Mouse (Mus musculus) midbrain, embryonic 16.5 days (tissue): ENCODE results near the gene Il18. TPM values are rescaled to one million over a fixed set of nuclear protein-coding genes. Genes with fewer than 3 reads are reported as not detected.
"Not testable (repeated sequence)": the region's sequence is repeated elsewhere in the genome, so short reads cannot be mapped to it uniquely, and the experiment has no call there.

Source experiments
- ATAC-seq: fragments of 200-750 bp; cut with Nextera tagmentation; 2 replicates; pipeline ENCODE4 v1.8.0; 2017; ENCODE audit warnings: moderate TSS enrichment
- H3K27ac ChIP-seq: fragments of 300-500 bp; sonication (generic); 2 replicates; pipeline ENCODE4 v1.5.1; 2014; ENCODE audit warnings: mild to moderate bottlenecking, low read length, mixed read lengths
- H3K27me3 ChIP-seq: fragments of 300-500 bp; sonication (generic); 2 replicates; pipeline ENCODE4 v1.6.1; 2014; ENCODE audit warnings: low read depth, low read length, mixed read lengths; ENCODE audit not compliant: control insufficient read depth, insufficient read depth
- H3K36me3 ChIP-seq: fragments of 300-500 bp; sonication (generic); 2 replicates; pipeline ENCODE4 v1.6.1; 2014; ENCODE audit warnings: mild to moderate bottlenecking, low read length, moderate library complexity, mixed read lengths; ENCODE audit not compliant: control insufficient read depth, insufficient read depth
- H3K4me1 ChIP-seq: fragments of 300-500 bp; sonication (generic); 2 replicates; pipeline ENCODE4 v1.6.1; 2014; ENCODE audit warnings: mild to moderate bottlenecking, low read length, mixed read lengths; ENCODE audit not compliant: control insufficient read depth, insufficient read depth
- H3K4me2 ChIP-seq: fragments of 300-500 bp; sonication (generic); 2 replicates; pipeline ENCODE4 v1.6.1; 2014; ENCODE audit warnings: mild to moderate bottlenecking, low read length, mixed read lengths
- H3K4me3 ChIP-seq: fragments of 300-500 bp; sonication (generic); 2 replicates; pipeline ENCODE4 v1.5.1; 2014; ENCODE audit warnings: low read depth, mild to moderate bottlenecking, low read length, moderate library complexity, mixed read lengths
- H3K9ac ChIP-seq: fragments of 300-500 bp; sonication (generic); 2 replicates; pipeline ENCODE4 v1.6.1; 2014; ENCODE audit warnings: low read depth, low read length, mixed read lengths
- H3K9me3 ChIP-seq: fragments of 300-500 bp; sonication (generic); replicated peaks from 2 replicates; pipeline ENCODE4 v1.6.1; 2014; ENCODE audit warnings: mild to moderate bottlenecking, low read length, mixed read lengths; ENCODE audit not compliant: control insufficient read depth, poor library complexity, severe bottlenecking
- WGBS: fragments of 180-500 bp; shearing (Covaris S2); extraction: QIAGEN DNeasy Blood & Tissue Kit; methylation state at CpG from one replicate; pipeline ENCODE4 v1.1.7; 2014; 5-methylcytosine and 5-hydroxymethylcytosine counted together
- polyA plus RNA-seq: library from polyadenylated mRNA; unstranded; fragments of >200 nt; fragmentation: Nextera tagmentation; extraction: Ambion mirVana; gene quantifications from 2 replicates; pipeline ENCODE4 v1.2.1, GENCODE M21; 2015

Gene Il18
- polyA plus RNA-seq, 1 experiment from 2014 or later, result 26.0 TPM

DNA sequence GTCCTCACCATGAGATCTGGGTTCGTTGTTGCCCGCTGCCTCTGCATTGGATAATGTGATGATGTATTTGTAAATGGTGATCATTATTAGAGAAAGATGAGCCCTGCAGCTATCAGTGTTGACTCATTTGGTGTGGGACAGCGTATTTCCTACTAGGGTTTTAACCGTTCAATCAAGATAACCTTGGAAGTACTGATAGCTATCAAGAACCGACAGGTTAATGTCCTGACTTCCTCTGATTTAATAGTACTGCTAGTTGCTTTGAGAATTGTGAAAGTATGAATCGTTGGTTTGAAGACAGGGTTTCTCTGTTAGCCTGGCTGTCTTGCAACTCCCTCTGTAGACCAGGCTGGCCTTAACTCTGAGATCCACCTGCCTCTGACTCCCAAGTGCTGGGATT lies 49.7 kb downstream of the Il18 start:
- 6% methylated on average over 6 of the region's 6 CpGs for WGBS
- H3K27ac ChIP-seq, result peak overlapping the region; percentile 85
- ATAC-seq, result no peak

DNA sequence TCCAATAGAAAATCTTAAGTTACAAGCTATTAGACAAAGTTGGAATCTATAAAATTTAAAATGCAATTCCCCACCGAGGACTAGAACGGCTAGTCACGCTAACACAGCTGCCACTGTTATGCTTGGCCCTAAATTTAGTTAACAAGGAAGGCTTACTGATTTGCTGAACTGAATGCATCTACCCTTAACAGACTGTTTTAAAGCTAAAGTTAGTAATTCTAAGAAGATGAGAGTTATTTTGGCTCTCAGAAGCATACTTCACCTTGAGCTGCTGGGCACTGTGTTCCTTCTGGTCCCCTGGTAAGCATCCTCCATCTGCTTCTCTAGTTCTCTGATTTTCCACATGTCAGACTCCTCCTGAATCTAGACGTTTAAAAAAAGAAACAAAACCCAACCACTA lies 57.5 kb downstream of the Il18 start:
- Histone ChIP-seq H3K27ac (no peak overlapping the region), H3K9me3 (no peaks in the 10 kb centered on the region), H3K4me3 (no peak overlapping the region), H3K4me1 (peaks cover 18% of the 10 kb centered on the region), H3K9ac (no peak overlapping the region), H3K36me3 (peaks cover 25% of the 10 kb centered on the region), H3K4me2 (no peak overlapping the region), H3K27me3 (no peaks in the 10 kb centered on the region)
- WGBS, result 91% methylated on average over 4 of the region's 4 CpGs
- no peak for ATAC-seq

More for the DNA sequence above, 49.7 kb downstream of the Il18 start:
- Histone ChIP-seq H3K4me1 (peaks cover 26% of the 10 kb centered on the region), H3K4me3 (peak overlapping the region; percentile 76), H3K27me3 (no peaks in the 10 kb centered on the region), H3K36me3 (peaks cover 11% of the 10 kb centered on the region), H3K4me2 (peak overlapping the region; percentile 94), H3K9me3 (no peaks in the 10 kb centered on the region), H3K9ac (peak overlapping the region; percentile 89)

DNA sequence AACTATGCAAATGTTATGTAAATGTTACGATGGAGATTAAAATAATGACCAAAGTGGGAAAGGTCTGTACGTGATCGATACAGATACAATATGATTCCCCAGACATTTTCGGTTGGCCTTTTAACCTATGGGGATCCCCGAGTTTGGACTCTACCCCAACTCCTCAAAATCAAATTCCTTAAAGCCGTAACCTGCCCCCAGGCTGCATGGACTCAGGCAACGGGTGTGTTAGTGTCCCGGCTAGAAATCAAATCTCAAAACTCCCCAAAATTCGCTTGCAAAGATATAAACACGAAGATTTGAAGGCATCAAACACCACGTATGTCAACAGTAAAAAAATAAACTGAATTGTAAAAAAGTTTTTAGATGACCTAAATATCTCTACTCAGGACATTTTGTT lies 61.5 kb downstream of the Il18 start:
- Histone ChIP-seq H3K27me3 (no peaks in the 10 kb centered on the region), H3K9ac (peak overlapping the region; percentile 94), H3K9me3 (no peaks in the 10 kb centered on the region), H3K4me2 (peak overlapping the region; percentile 80), H3K4me3 (peak overlapping the region; percentile 99), H3K36me3 (peaks cover 12% of the 10 kb centered on the region), H3K27ac (no peak overlapping the region), H3K4me1 (peaks cover 18% of the 10 kb centered on the region)
- ATAC-seq, result no peak
- WGBS, result 41% methylated on average over 11 of the region's 11 CpGs

DNA sequence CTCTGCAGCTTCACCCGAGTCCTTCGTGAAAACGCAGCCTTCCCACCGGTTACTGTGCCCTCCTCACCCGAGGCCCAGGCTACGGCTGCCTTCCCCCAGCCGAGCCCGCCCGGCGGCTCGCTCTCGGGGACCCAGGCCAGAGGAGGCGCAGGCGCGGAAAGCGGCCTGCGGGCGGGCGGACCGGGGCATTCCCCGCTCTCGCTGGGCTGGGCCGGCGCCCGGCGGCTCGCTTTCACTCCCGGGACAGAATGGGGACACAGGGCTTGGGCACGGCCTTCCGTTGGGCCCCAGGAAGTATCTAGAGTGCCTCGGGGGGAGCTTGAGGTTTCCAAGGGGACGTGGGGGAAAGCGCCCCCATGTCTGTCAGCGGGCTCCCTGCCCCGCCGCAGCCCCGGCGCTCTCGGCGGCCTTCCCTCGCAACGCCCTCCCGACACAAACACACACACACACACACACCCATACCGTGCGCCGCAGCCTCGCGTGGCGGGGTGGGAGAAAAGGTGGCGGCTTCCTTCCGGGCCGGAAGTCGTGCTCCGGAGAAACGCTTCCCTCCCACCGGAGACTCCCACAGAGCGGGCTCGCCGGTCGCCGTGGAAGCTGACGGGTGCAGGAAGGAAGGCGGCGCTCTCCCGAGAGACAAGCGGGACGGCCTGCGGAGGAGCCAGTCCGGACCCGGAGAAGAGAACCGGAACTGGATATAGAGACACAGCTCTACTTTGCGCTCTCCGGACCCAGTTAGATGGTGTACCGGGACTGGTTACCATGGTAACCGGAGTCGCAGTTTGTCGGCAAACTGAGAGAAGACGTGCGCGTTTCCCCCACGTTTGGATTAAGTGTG lies 62.4 kb downstream of the Il18 start, which contains the start of the genes Pih1d2 and Nkapd1:
Gene Pih1d2, plus strand, starts transcription at position 556 of the 838 bp plus-strand sequence.
Gene Nkapd1, minus strand, starts transcription at position 699 of the 838 bp plus-strand sequence.
- H3K27me3 ChIP-seq, result no peaks in the 10 kb centered on the region
- H3K9ac ChIP-seq, result peak within 1 kb of the TSS; percentile 94
- under 1% methylated on average over 77 of the region's 81 CpGs for WGBS

DNA sequence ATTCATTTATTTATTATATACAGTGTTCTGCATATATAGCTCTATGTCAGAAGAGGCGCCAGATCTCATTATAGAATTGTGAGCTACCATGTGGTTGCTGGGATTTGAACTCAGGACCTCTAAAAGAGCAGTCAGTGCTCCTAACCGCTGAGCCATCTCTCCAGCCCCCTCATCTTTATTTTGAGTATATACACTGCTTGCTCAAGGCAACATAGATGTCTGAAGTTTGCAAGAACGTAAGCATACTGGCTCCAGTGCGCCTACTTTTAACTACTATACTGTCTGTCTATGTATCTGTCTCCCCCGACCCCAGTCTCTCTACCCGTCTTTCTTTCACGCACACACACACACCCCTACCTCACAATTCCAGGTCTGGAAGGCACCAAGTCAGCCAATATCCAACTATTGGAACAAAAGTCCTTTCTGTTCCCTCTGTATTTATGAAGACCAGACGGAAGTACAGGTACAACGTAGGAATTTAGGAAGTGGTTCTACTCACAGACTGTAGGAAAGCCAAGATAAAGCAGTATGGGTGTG lies 63.2 kb downstream of the Il18 start:
- Histone ChIP-seq H3K36me3 (peaks cover 7% of the 10 kb centered on the region), H3K27me3 (no peaks in the 10 kb centered on the region), H3K27ac (no peak overlapping the region), H3K4me2 (peak overlapping the region; percentile 80), H3K9ac (no peak overlapping the region), H3K4me3 (no peak overlapping the region; the same call in 1 of the 2 replicates), H3K9me3 (no peaks in the 10 kb centered on the region), H3K4me1 (peaks cover 18% of the 10 kb centered on the region)
- WGBS, result 65% methylated on average over 9 of the region's 9 CpGs
- ATAC-seq, result no peak

More for the DNA sequence above, 62.4 kb downstream of the Il18 start, which contains the start of the genes Pih1d2 and Nkapd1:
- Histone ChIP-seq H3K4me1 (peaks cover 18% of the 10 kb centered on the region), H3K4me3 (peak within 1 kb of the TSS; percentile 99), H3K4me2 (peak within 1 kb of the TSS; percentile 80), H3K9me3 (no peaks in the 10 kb centered on the region), H3K27ac (peak within 1 kb of the TSS; percentile 94), H3K36me3 (peaks cover 7% of the 10 kb centered on the region)
- peak; percentile 95 for ATAC-seq

DNA sequence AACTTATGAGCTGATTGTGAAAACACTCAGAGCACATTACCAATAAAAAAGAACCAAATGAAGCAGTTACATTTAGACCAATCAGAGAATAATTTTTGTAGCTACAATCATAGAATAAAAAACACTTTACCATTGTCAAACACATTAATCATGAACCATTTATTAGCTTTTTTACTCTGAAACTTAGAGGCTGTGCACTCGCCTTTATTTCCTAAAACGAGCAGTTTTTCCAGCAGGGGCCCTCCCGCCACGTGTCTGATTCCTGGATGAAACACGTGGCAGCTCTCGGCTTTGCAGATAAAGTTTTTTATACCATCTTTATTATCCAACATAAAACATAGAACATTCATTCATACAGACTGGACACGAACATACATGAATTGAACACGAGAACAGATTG lies 76.3 kb downstream of the Il18 start:
- not testable (repeated sequence) for H3K9ac ChIP-seq, H3K4me2 ChIP-seq, H3K9me3 ChIP-seq, H3K4me1 ChIP-seq, H3K27ac ChIP-seq, H3K4me3 ChIP-seq, H3K27me3 ChIP-seq, ATAC-seq
- H3K36me3 ChIP-seq, result peaks cover 14% of the 10 kb centered on the region
- 95% methylated on average over 6 of the region's 8 CpGs for WGBS

Other genes starting within 250 kb of the Il18 start
- 77.9 and 79.4 TPM in 2 replicates for gene Rpl10-ps3, start 209.9 kb upstream of the Il18 start, polyA plus RNA-seq
- 0.53 and 0.75 TPM in 2 replicates for gene Plet1, start 60.3 kb upstream of the Il18 start, polyA plus RNA-seq
- gene Pts, start 26.1 kb upstream of the Il18 start, polyA plus RNA-seq, result 114 and 124 TPM in 2 replicates
- 0.44 and 0.60 TPM in 2 replicates for gene Bco2, start 354 bp downstream of the Il18 start, polyA plus RNA-seq
- gene Tex12, start 6.5 kb downstream of the Il18 start, polyA plus RNA-seq, result 0.24 and 0.28 TPM in 2 replicates
- 222 and 248 TPM in 2 replicates for gene Sdhd, start 49.0 kb downstream of the Il18 start, polyA plus RNA-seq
- 325 and 329 TPM in 2 replicates for gene Timm8b, start 49.1 kb downstream of the Il18 start, polyA plus RNA-seq
- gene Pih1d2, start 62.5 kb downstream of the Il18 start, polyA plus RNA-seq, result 5.7 and 5.9 TPM in 2 replicates
- gene Nkapd1, start 62.6 kb downstream of the Il18 start, polyA plus RNA-seq, result 16.4 and 19.8 TPM in 2 replicates
- 47.0 and 54.3 TPM in 2 replicates for gene Dlat, start 105.0 kb downstream of the Il18 start, polyA plus RNA-seq
- 37.8 and 41.0 TPM in 2 replicates for gene Dixdc1, start 184.7 kb downstream of the Il18 start, polyA plus RNA-seq
- 1.2 and 2.5 TPM in 2 replicates for gene 2310030G06Rik, start 191.7 kb downstream of the Il18 start, polyA plus RNA-seq
- 8.1 and 9.1 TPM in 2 replicates for gene Cryab, start 196.5 kb downstream of the Il18 start, polyA plus RNA-seq
- 0.84 and 0.91 TPM in 2 replicates for gene Hspb2, start 197.5 kb downstream of the Il18 start, polyA plus RNA-seq
- 10.7 and 11.7 TPM in 2 replicates for gene Fdxacb1, start 213.4 kb downstream of the Il18 start, polyA plus RNA-seq
- 57.2 and 61.5 TPM in 2 replicates for gene Alg9, start 220.2 kb downstream of the Il18 start, polyA plus RNA-seq
- 46.7 and 56.0 TPM in 2 replicates for gene 1110032A03Rik, start 220.7 kb downstream of the Il18 start, polyA plus RNA-seq